ENCODE assay signal across 8 mouse cellular contexts in genomic region chr7:24254633-24255474, GRCm38 (mm10). TPM values are rescaled to one million over a fixed set of nuclear protein-coding genes. Genes with fewer than 3 reads are reported as not detected.
A peak's percentile ranks its signal among the peaks of the same experiment; 100 is the strongest.
DNase-seq lines count a peak whose midpoint lies in the region; ATAC-seq and TF ChIP-seq lines count a peak whose summit lies in the region.

TSS of gene Zfp108 (plus strand) at chr7:24254794.

- no peak for TF ChIP-seq EP300 in heart, postnatal 0 days (IDR thresholded peaks at IDR 0.05; ENCODE audit: low read depth)
- no peak for TF ChIP-seq EP300 in liver, embryonic 14.5 days (IDR thresholded peaks at IDR 0.05; ENCODE audit: low read depth)

- TF ChIP-seq CTCF in E14TG2a.4 (conservative IDR thresholded peaks at IDR 0.05; ENCODE audit: low read length): no peak
- no peak for TF ChIP-seq CTCF in heart, postnatal 0 days (IDR thresholded peaks at IDR 0.05; ENCODE audit: low read depth)
- no peak for TF ChIP-seq CTCF in liver, embryonic 14.5 days (IDR thresholded peaks at IDR 0.05; ENCODE audit: low read depth)

- ATAC-seq in forebrain, embryonic 13.5 days: peak; percentile 95
- ATAC-seq in heart, postnatal 0 days (ENCODE audit: insufficient read depth, low read depth): peak; percentile 92
- ATAC-seq in liver, embryonic 14.5 days (ENCODE audit: insufficient read depth): peak; percentile 65; the same call in 1 of the 2 replicates
- peak; percentile 78 for ATAC-seq in neural tube, embryonic 11.5 days (ENCODE audit: insufficient read depth, low FRiP score, low TSS enrichment)

- H3K4me1 ChIP-seq in E14TG2a.4 (replicated peaks; ENCODE audit: low read depth, low read length): peaks cover 20% of the 10 kb centered on the region
- peaks cover 8% of the 10 kb centered on the region; the same call in 1 of the 2 replicates for H3K4me1 ChIP-seq in forebrain, embryonic 13.5 days
- 0 out of 2 replicates have a peak, but pooled peaks cover 3% of the 10 kb centered on the region for H3K4me1 ChIP-seq in heart, postnatal 0 days (ENCODE audit: control insufficient read depth, insufficient read depth)
- H3K4me1 ChIP-seq in liver, embryonic 14.5 days (replicated peaks; ENCODE audit: control insufficient read depth in 2 of 2, insufficient read depth in 2 of 2, low read length in 1 of 2): 0 out of 4 replicates have a peak, but pooled peaks cover 0 to 4% of the 10 kb centered on the region in 2 experiments
- H3K4me1 ChIP-seq in neural tube, embryonic 11.5 days (ENCODE audit: control insufficient read depth, insufficient read depth, low read length): no peaks in the 10 kb centered on the region

- peak; percentile 57 for DNase-seq in c-Kit-positive CD71-positive TER-119-negative erythroid progenitor cells, embryonic 14.5 days (ENCODE audit: low read depth)
- DNase-seq in heart, postnatal 0 days (ENCODE audit: low spot score): peak; percentile 87
- DNase-seq in kidney, postnatal 36 days: peak; percentile 91 to 95
- DNase-seq in liver, embryonic 14.5 days (ENCODE audit: low read depth in 3 of 3, low spot score in 3 of 3): peak; percentile 45 to 53 (median 47)
- DNase-seq in neural tube, embryonic 11.5 days (ENCODE audit: low spot score): peak; percentile 79
- peak; percentile 81 for DNase-seq in testis, postnatal 14 days (ENCODE audit: low spot score)

- no peak within 1 kb of the TSS for H3K27ac ChIP-seq in forebrain, embryonic 13.5 days
- no peak within 1 kb of the TSS for H3K27ac ChIP-seq in heart, postnatal 0 days (ENCODE audit: low read depth)
- H3K27ac ChIP-seq in liver, embryonic 14.5 days: no peak within 1 kb of the TSS
- H3K27ac ChIP-seq in neural tube, embryonic 11.5 days (ENCODE audit: low read depth, low read length): no peak within 1 kb of the TSS

- 20% methylated on average over 21 of the region's 21 CpGs for WGBS in forebrain, embryonic 13.5 days
- WGBS in heart, postnatal 0 days: 19% methylated on average over 21 of the region's 21 CpGs
- WGBS in liver, embryonic 14.5 days (ENCODE audit: insufficient replicate concordance): 21% methylated on average over 21 of the region's 21 CpGs
- 25% methylated on average over 21 of the region's 21 CpGs for WGBS in neural tube, embryonic 11.5 days

- H3K9me3 ChIP-seq in E14TG2a.4 (ENCODE audit: low read length): peaks cover 14% of the 10 kb centered on the region
- no peaks in the 10 kb centered on the region for H3K9me3 ChIP-seq in forebrain, embryonic 13.5 days (replicated peaks)
- no peaks in the 10 kb centered on the region for H3K9me3 ChIP-seq in heart, postnatal 0 days (replicated peaks; ENCODE audit: control insufficient read depth, low read length)
- H3K9me3 ChIP-seq in liver, embryonic 14.5 days (ENCODE audit: control insufficient read depth, low read length): no peaks in the 10 kb centered on the region
- H3K9me3 ChIP-seq in neural tube, embryonic 11.5 days (ENCODE audit: control insufficient read depth, low read length): no peaks in the 10 kb centered on the region

- no peaks in the 10 kb centered on the region; the same call in 1 of the 2 replicates for H3K36me3 ChIP-seq in E14TG2a.4 (ENCODE audit: insufficient read depth, low read length)
- H3K36me3 ChIP-seq in forebrain, embryonic 13.5 days (ENCODE audit: poor library complexity, severe bottlenecking): peaks cover 3% of the 10 kb centered on the region
- 0 out of 2 replicates have a peak, but pooled peaks cover 5% of the 10 kb centered on the region for H3K36me3 ChIP-seq in heart, postnatal 0 days (replicated peaks; ENCODE audit: control insufficient read depth, insufficient read depth, low read length)
- no peaks in the 10 kb centered on the region for H3K36me3 ChIP-seq in liver, embryonic 14.5 days (replicated peaks; ENCODE audit: control insufficient read depth, insufficient read depth, low read depth)
- no peaks in the 10 kb centered on the region for H3K36me3 ChIP-seq in neural tube, embryonic 11.5 days (ENCODE audit: control insufficient read depth, insufficient read depth, low read length)

- peak within 1 kb of the TSS; percentile 64 for H3K4me2 ChIP-seq in forebrain, embryonic 13.5 days
- peak within 1 kb of the TSS; percentile 78 for H3K4me2 ChIP-seq in heart, postnatal 0 days (ENCODE audit: low read depth, low read length)
- peak within 1 kb of the TSS; percentile 52 for H3K4me2 ChIP-seq in liver, embryonic 14.5 days (ENCODE audit: low read depth)
- H3K4me2 ChIP-seq in neural tube, embryonic 11.5 days (ENCODE audit: low read depth): peak within 1 kb of the TSS; percentile 54

- H3K9ac ChIP-seq in forebrain, embryonic 13.5 days: peak within 1 kb of the TSS; percentile 71
- H3K9ac ChIP-seq in heart, postnatal 0 days (replicated peaks; ENCODE audit: low read depth, low read length): peak within 1 kb of the TSS; percentile 67
- peak within 1 kb of the TSS; percentile 19; the same call in 1 of the 2 replicates for H3K9ac ChIP-seq in liver, embryonic 14.5 days (replicated peaks)
- H3K9ac ChIP-seq in neural tube, embryonic 11.5 days (ENCODE audit: low read length): peak within 1 kb of the TSS; percentile 61

- 0 out of 2 replicates have a peak, but pooled peaks cover 6% of the 10 kb centered on the region for H3K27me3 ChIP-seq in E14TG2a.4 (ENCODE audit: insufficient read depth, low read length)
- no peaks in the 10 kb centered on the region for H3K27me3 ChIP-seq in forebrain, embryonic 13.5 days
- no peaks in the 10 kb centered on the region for H3K27me3 ChIP-seq in heart, postnatal 0 days (ENCODE audit: control insufficient read depth, insufficient read depth, low read length)
- H3K27me3 ChIP-seq in liver, embryonic 14.5 days (ENCODE audit: control insufficient read depth, insufficient read depth, low read length): no peaks in the 10 kb centered on the region
- no peaks in the 10 kb centered on the region for H3K27me3 ChIP-seq in neural tube, embryonic 11.5 days (ENCODE audit: control insufficient read depth, insufficient read depth, low read length)

- peak within 1 kb of the TSS; percentile 75 for H3K4me3 ChIP-seq in E14TG2a.4 (replicated peaks; ENCODE audit: low read length)
- peak within 1 kb of the TSS; percentile 42 for H3K4me3 ChIP-seq in forebrain, embryonic 13.5 days
- peak within 1 kb of the TSS; percentile 64 for H3K4me3 ChIP-seq in heart, postnatal 0 days (ENCODE audit: low read depth, low read length)
- H3K4me3 ChIP-seq in liver, embryonic 14.5 days (ENCODE audit: insufficient read depth in 1 of 2, low read depth in 2 of 2, low read length in 2 of 2): peak within 1 kb of the TSS; percentile 37 to 74
- H3K4me3 ChIP-seq in neural tube, embryonic 11.5 days (ENCODE audit: low read depth, low read length): peak within 1 kb of the TSS; percentile 36

RNA-seq across cellular contexts. Expression of gene Zfp108, which starts in this region (rescaled TPM):
- polyA plus RNA-seq in forebrain, embryonic 13.5 days (2015; fragmentation: Nextera tagmentation; extraction: Ambion mirVana): 2.5 and 3.4 TPM in 2 replicates
- 1.1 and 2.5 TPM in 2 replicates for total RNA-seq in heart, postnatal 0 days (2014; rRNA removed; ENCODE audit: low replicate concordance)
- polyA plus RNA-seq in heart, postnatal 0 days (2015; fragmentation: Nextera tagmentation; extraction: Ambion mirVana): 1.1 and 1.5 TPM in 2 replicates
- 0.21 and 0.26 TPM in 2 replicates for polyA plus RNA-seq in liver, embryonic 14.5 days (2012; rRNA removed)
- 0.09 and 0.54 TPM in 2 replicates for polyA plus RNA-seq in liver, embryonic 14.5 days (2014; fragmentation: Nextera tagmentation; extraction: Ambion mirVana)
- polyA plus RNA-seq in neural tube, embryonic 11.5 days (2014; fragmentation: Nextera tagmentation; extraction: Ambion mirVana): 3.4 and 3.7 TPM in 2 replicates

Comparison
In these comparisons a context has a peak if more than half of its experiments do, and no peak if none do; other contexts are left out.
1. Peak in DNase-seq, ATAC-seq, H3K4me3 ChIP-seq, H3K9ac ChIP-seq and H3K4me2 ChIP-seq in liver, embryonic 14.5 days; RNA of the gene not detected or under 1 TPM.
2. H3K9ac ChIP-seq: peak in every context shown above with its lines; median percentile 71 in forebrain, embryonic 13.5 days; 67 in heart, postnatal 0 days; 61 in neural tube, embryonic 11.5 days; 19 in liver, embryonic 14.5 days.